ENCODE assay signal across 10 mouse cellular contexts in genomic region chr13:104560500-104561114, GRCm38 (mm10).
DNase-seq lines count a peak whose midpoint lies in the region; ATAC-seq lines count a peak whose summit lies in the region.
"Had no signal": no experiment of that assay in that cellular context is flagged by ENCODE, and none has a peak within 500 bp of the region (broad histone marks: within the 10 kb centered on the region; RNA-seq: fewer than 3 reads in every experiment).

No protein-coding gene starts in this region.

- no peak for DNase-seq in kidney, adult 8-10 months
- peak; percentile 43 for DNase-seq in MN1 (ENCODE audit: low spot score)
- DNase-seq in fibroblast of lung, adult 2 months (ENCODE audit: low read depth), result peak; percentile 66
- no peak for DNase-seq in spleen, postnatal 36 days (ENCODE audit: low spot score in 2 of 2)
- DNase-seq: midbrain, embryonic 14.5 days had no signal

- no peaks in the 10 kb centered on the region for H3K9me3 ChIP-seq in forebrain, embryonic 13.5 days (replicated peaks)
- H3K9me3 ChIP-seq in forebrain, embryonic 12.5 days, result no peaks in the 10 kb centered on the region
- H3K9me3 ChIP-seq in kidney, embryonic 15.5 days (replicated peaks), result no peaks in the 10 kb centered on the region

- H3K4me3 ChIP-seq in forebrain, embryonic 13.5 days, result no peak overlapping the region
- no peak overlapping the region for H3K4me3 ChIP-seq in forebrain, embryonic 12.5 days (replicated peaks)
- H3K4me3 ChIP-seq in kidney, embryonic 15.5 days (replicated peaks), result no peak overlapping the region

- H3K4me2 ChIP-seq in forebrain, embryonic 13.5 days, result no peak overlapping the region
- no peak overlapping the region for H3K4me2 ChIP-seq in forebrain, embryonic 12.5 days
- H3K4me2 ChIP-seq in kidney, embryonic 15.5 days, result no peak overlapping the region

- no peaks in the 10 kb centered on the region for H3K36me3 ChIP-seq in forebrain, embryonic 13.5 days (ENCODE audit: poor library complexity, severe bottlenecking)
- no peaks in the 10 kb centered on the region for H3K36me3 ChIP-seq in forebrain, embryonic 12.5 days (replicated peaks)
- no peaks in the 10 kb centered on the region for H3K36me3 ChIP-seq in kidney, embryonic 15.5 days

- no peak overlapping the region for H3K27ac ChIP-seq in forebrain, embryonic 13.5 days
- no peak overlapping the region for H3K27ac ChIP-seq in forebrain, embryonic 12.5 days
- H3K27ac ChIP-seq in kidney, embryonic 15.5 days, result peak overlapping the region; percentile 38

- H3K4me1 ChIP-seq in forebrain, embryonic 13.5 days, result no peaks in the 10 kb centered on the region
- no peaks in the 10 kb centered on the region for H3K4me1 ChIP-seq in forebrain, embryonic 12.5 days
- H3K4me1 ChIP-seq in kidney, embryonic 15.5 days, result peaks cover 26% of the 10 kb centered on the region; the same call in 1 of the 2 replicates

- peak; percentile 55; the same call in 1 of the 2 replicates for ATAC-seq in forebrain, embryonic 13.5 days
- no peak for ATAC-seq in forebrain, embryonic 12.5 days (ENCODE audit: low FRiP score)
- no peak; the same call in 1 of the 2 replicates for ATAC-seq in kidney, embryonic 15.5 days (replicated peaks; ENCODE audit: low FRiP score)
- ATAC-seq in megakaryocyte-erythroid progenitor cell, adult 5-6 weeks (replicated peaks; ENCODE audit: low FRiP score, low TSS enrichment, poor library complexity, severe bottlenecking), result no peak
- ATAC-seq: CD4-positive, CD25-positive, alpha-beta regulatory T cell, adult 4 months had no signal

- WGBS in forebrain, embryonic 13.5 days, result 63% methylated on average over 15 of the region's 15 CpGs
- WGBS in forebrain, embryonic 12.5 days, result 72% methylated on average over 15 of the region's 15 CpGs
- 48% methylated on average over 15 of the region's 15 CpGs for WGBS in kidney, embryonic 15.5 days

- H3K9ac ChIP-seq in forebrain, embryonic 13.5 days, result no peak overlapping the region
- no peak overlapping the region for H3K9ac ChIP-seq in forebrain, embryonic 12.5 days
- H3K9ac ChIP-seq in kidney, embryonic 15.5 days, result no peak overlapping the region

- H3K27me3 ChIP-seq in forebrain, embryonic 13.5 days, result no peaks in the 10 kb centered on the region
- H3K27me3 ChIP-seq in forebrain, embryonic 12.5 days, result no peaks in the 10 kb centered on the region
- no peaks in the 10 kb centered on the region for H3K27me3 ChIP-seq in kidney, embryonic 15.5 days

Comparison
In these comparisons a context has a peak if more than half of its experiments do, and no peak if none do; other contexts are left out.
1. DNase-seq: peak in MN1 (single experiment) and fibroblast of lung, adult 2 months (single experiment); none in kidney, adult 8-10 months (0 of 2) and spleen, postnatal 36 days (0 of 2).